Mouse (Mus musculus): ENCODE data around the gene Cd4. TPM values are rescaled to one million over a fixed set of nuclear protein-coding genes. Genes with fewer than 3 reads are reported as not detected.

The Cd4 gene
- polyA plus RNA-seq, 2 experiments, result 0.10 to 0.26 TPM

DNA sequence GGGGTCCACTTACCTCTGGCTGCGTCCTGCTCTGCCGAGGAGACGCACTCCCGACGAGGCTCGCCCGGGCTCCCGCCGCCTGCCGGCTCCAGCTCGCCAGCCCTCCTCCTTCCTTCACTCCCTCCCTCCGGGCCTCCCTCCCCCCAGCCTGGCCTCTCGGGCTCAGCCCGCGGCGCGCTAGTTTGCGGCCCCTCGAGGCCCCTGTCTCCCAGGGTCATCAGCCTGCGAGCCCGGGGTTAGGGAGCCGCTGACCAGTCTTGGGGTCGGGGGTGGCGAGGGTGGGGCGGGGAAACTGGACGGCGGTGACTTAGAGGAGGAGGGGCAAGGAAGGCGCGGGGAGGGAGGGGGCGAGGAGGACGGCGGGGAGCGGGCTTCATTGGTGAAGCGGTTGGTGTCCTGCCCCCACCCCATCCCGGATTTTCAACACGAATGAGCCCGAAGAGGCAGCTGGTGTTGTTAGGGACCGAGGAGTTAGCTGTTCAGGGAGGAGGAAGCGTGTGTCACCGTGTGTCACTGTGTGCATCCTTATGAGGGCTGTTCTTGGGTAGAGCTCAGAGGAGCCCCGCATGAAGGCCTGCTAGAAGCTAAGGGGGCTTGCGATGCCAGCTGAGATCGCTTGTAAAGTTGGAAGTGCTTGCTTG is 24.2 kb downstream of the Cd4 start, which contains the start of gene Gpr162:
Gene Gpr162 (minus strand): TSS at position 326 of the 641 bp plus-strand sequence.
- Histone ChIP-seq H3K27me3 (ENCODE audit: control insufficient read depth, insufficient read depth, low read length) (no peaks in the 10 kb centered on the region), H3K9ac (ENCODE audit: low read depth, low read length, severe bottlenecking) (peak within 1 kb of the TSS; percentile 65), H3K4me1 (ENCODE audit: control insufficient read depth, insufficient read depth, low read length) (peaks cover 17% of the 10 kb centered on the region; the same call in 1 of the 2 replicates), H3K9me3 (ENCODE audit: control insufficient read depth, low read length) (no peaks in the 10 kb centered on the region), H3K27ac (replicated peaks; ENCODE audit: low read depth, low read length) (peak within 1 kb of the TSS; percentile 52; the same call in 1 of the 2 replicates), H3K4me2 (replicated peaks; ENCODE audit: low read depth, low read length, severe bottlenecking) (peak within 1 kb of the TSS; percentile 95), H3K4me3 (replicated peaks; ENCODE audit: low read length) (peak within 1 kb of the TSS; percentile 56), H3K36me3 (ENCODE audit: control insufficient read depth, insufficient read depth, low read length) (0 out of 2 replicates have a peak, but pooled peaks cover 8% of the 10 kb centered on the region)
- ATAC-seq (ENCODE audit: low FRiP score, low read depth) (peak; percentile 73), DNase-seq (ENCODE audit: low spot score) (peak; percentile 60)
- 0 out of 2 replicates have a peak, but pooled peaks have one; percentile 1 for TF ChIP-seq POLR2A (IDR thresholded peaks at IDR 0.05; ENCODE audit: borderline replicate concordance, extremely low read depth, insufficient read depth, insufficient read length)
- WGBS, result under 1% methylated on average over 23 of the region's 43 CpGs

GRCm38 (mm10) chr6:124863125-124863657 is 24.8 kb downstream of the Cd4 start:
- H3K27ac ChIP-seq (replicated peaks; ENCODE audit: low read depth, low read length), result 0 out of 2 replicates have a peak overlapping the region, but pooled peaks have one; percentile 26
- DNase-seq (ENCODE audit: low spot score), result no peak
- H3K36me3 ChIP-seq (ENCODE audit: control insufficient read depth, insufficient read depth, low read length), result 0 out of 2 replicates have a peak, but pooled peaks cover 8% of the 10 kb centered on the region
- H3K9ac ChIP-seq (ENCODE audit: low read depth, low read length, severe bottlenecking), result peak overlapping the region; percentile 65
- 0 out of 2 replicates have a peak, but pooled peaks have one; percentile 0 for TF ChIP-seq POLR2A (IDR thresholded peaks at IDR 0.05; ENCODE audit: borderline replicate concordance, extremely low read depth, insufficient read depth, insufficient read length)
- no peak; the same call in 1 of the 2 replicates for ATAC-seq (ENCODE audit: low FRiP score, low read depth)
- H3K4me2 ChIP-seq (replicated peaks; ENCODE audit: low read depth, low read length, severe bottlenecking), result peak overlapping the region; percentile 95
- no peaks in the 10 kb centered on the region for H3K27me3 ChIP-seq (ENCODE audit: control insufficient read depth, insufficient read depth, low read length)
- H3K4me1 ChIP-seq (ENCODE audit: control insufficient read depth, insufficient read depth, low read length), result peaks cover 23% of the 10 kb centered on the region; the same call in 1 of the 2 replicates
- no peaks in the 10 kb centered on the region for H3K9me3 ChIP-seq (ENCODE audit: control insufficient read depth, low read length)
- peak overlapping the region; percentile 56 for H3K4me3 ChIP-seq (replicated peaks; ENCODE audit: low read length)
- 1% methylated on average over 8 of the region's 16 CpGs for WGBS

DNA sequence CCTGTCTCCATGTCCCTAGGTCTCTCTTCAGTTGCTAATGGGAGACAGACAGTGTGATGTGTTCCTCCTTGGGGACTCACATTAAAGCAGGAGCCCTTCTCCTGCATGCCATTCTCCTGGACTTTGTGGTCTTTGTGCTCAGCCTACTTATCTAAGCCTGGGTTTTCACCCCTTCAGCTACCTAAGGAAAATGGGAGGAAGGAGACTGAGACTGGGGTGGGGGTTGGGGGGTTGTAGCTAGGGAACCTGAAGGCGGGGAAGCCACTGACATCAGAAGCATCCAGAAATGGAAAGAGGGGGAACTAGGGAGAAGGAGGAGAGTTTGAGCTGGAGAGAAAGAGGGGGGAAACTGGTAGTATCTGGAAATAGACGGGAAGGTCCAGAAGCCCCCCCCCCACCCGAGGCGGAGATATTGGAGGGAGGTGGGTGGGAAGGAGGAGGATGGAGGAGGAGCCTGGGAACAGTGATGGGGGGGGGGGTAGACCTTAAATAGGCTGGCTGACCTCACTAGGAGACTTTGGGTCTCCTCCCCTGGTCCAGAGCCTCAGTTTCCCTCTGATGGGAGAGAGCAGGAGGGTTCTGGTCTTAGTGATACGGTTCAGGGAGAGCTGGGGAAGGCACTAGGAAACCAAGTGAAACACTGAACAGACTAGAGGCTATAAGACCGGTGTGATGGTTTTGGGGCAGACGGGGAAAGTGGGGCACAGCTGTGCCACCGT is 25.5 kb downstream of the Cd4 start:
- ATAC-seq (ENCODE audit: low FRiP score, low read depth), result no peak
- H3K4me1 ChIP-seq (ENCODE audit: control insufficient read depth, insufficient read depth, low read length), result peaks cover 26% of the 10 kb centered on the region; the same call in 1 of the 2 replicates
- H3K36me3 ChIP-seq (ENCODE audit: control insufficient read depth, insufficient read depth, low read length), result 0 out of 2 replicates have a peak, but pooled peaks cover 8% of the 10 kb centered on the region
- H3K27ac ChIP-seq (replicated peaks; ENCODE audit: low read depth, low read length), result no peak overlapping the region
- peak overlapping the region; percentile 65 for H3K9ac ChIP-seq (ENCODE audit: low read depth, low read length, severe bottlenecking)
- no peaks in the 10 kb centered on the region for H3K27me3 ChIP-seq (ENCODE audit: control insufficient read depth, insufficient read depth, low read length)
- no peak for DNase-seq (ENCODE audit: low spot score)
- H3K4me2 ChIP-seq (replicated peaks; ENCODE audit: low read depth, low read length, severe bottlenecking), result peak overlapping the region; percentile 95
- TF ChIP-seq POLR2A (IDR thresholded peaks at IDR 0.05; ENCODE audit: borderline replicate concordance, extremely low read depth, insufficient read depth, insufficient read length), result no peak
- WGBS, result 15% methylated on average over 8 of the region's 8 CpGs
- H3K4me3 ChIP-seq (replicated peaks; ENCODE audit: low read length), result peak overlapping the region; percentile 56
- H3K9me3 ChIP-seq (ENCODE audit: control insufficient read depth, low read length), result no peaks in the 10 kb centered on the region

- H3K36me3 ChIP-seq (ENCODE audit: control insufficient read depth, insufficient read depth, low read length), result 0 out of 2 replicates have a peak, but pooled peaks cover 8% of the 10 kb centered on the region
- no peak overlapping the region for H3K27ac ChIP-seq (replicated peaks; ENCODE audit: low read depth, low read length)
- no peaks in the 10 kb centered on the region for H3K27me3 ChIP-seq (ENCODE audit: control insufficient read depth, insufficient read depth, low read length)
- ATAC-seq (ENCODE audit: low FRiP score, low read depth) (no peak), DNase-seq (ENCODE audit: low spot score) (no peak)
- H3K4me1 ChIP-seq (ENCODE audit: control insufficient read depth, insufficient read depth, low read length), result peaks cover 26% of the 10 kb centered on the region; the same call in 1 of the 2 replicates
- WGBS, result 48% methylated on average over 2 of the region's 3 CpGs
- no peak for TF ChIP-seq POLR2A (IDR thresholded peaks at IDR 0.05; ENCODE audit: borderline replicate concordance, extremely low read depth, insufficient read depth, insufficient read length)
- no peak overlapping the region for H3K4me3 ChIP-seq (replicated peaks; ENCODE audit: low read length)
- H3K4me2 ChIP-seq (replicated peaks; ENCODE audit: low read depth, low read length, severe bottlenecking), result no peak overlapping the region
- no peak overlapping the region; the same call in 1 of the 2 replicates for H3K9ac ChIP-seq (ENCODE audit: low read depth, low read length, severe bottlenecking)
- H3K9me3 ChIP-seq (ENCODE audit: control insufficient read depth, low read length), result no peaks in the 10 kb centered on the region
Measured at GRCm38 (mm10) chr6:124861802-124862201, 26.2 kb downstream of the Cd4 start.

DNA sequence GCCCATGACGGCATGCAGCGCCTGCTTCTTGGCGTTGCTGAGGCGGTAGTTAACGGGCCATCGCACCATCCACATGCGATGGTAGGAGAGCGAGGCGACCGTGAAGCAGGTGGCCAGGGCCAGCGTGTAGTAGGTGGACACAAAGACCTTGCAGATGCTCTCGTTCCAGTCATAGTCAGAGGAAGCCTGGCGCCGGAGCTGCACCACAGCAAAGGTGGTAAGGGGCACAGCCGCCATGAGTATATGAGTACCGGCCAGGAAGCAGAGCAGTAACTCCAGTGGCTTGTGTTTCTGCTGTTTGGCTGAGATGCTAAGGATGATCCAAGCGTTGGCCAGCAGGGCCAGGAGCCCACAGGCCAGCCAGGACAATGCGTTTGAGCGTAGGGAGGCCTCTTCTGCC is 26.8 kb downstream of the Cd4 start:
- ATAC-seq (ENCODE audit: low FRiP score, low read depth), result no peak
- Histone ChIP-seq H3K9me3 (ENCODE audit: control insufficient read depth, low read length) (no peaks in the 10 kb centered on the region), H3K9ac (ENCODE audit: low read depth, low read length, severe bottlenecking) (no peak overlapping the region; the same call in 1 of the 2 replicates)

More for the DNA sequence above, 26.8 kb downstream of the Cd4 start:
- H3K4me3 ChIP-seq (replicated peaks; ENCODE audit: low read length), result no peak overlapping the region
- TF ChIP-seq POLR2A (IDR thresholded peaks at IDR 0.05; ENCODE audit: borderline replicate concordance, extremely low read depth, insufficient read depth, insufficient read length), result no peak
- no peak overlapping the region for H3K4me2 ChIP-seq (replicated peaks; ENCODE audit: low read depth, low read length, severe bottlenecking)
- no peak overlapping the region for H3K27ac ChIP-seq (replicated peaks; ENCODE audit: low read depth, low read length)
- 0 out of 2 replicates have a peak, but pooled peaks cover 8% of the 10 kb centered on the region for H3K36me3 ChIP-seq (ENCODE audit: control insufficient read depth, insufficient read depth, low read length)
- DNase-seq (ENCODE audit: low spot score), result no peak
- no peaks in the 10 kb centered on the region for H3K27me3 ChIP-seq (ENCODE audit: control insufficient read depth, insufficient read depth, low read length)
- H3K4me1 ChIP-seq (ENCODE audit: control insufficient read depth, insufficient read depth, low read length), result peaks cover 26% of the 10 kb centered on the region; the same call in 1 of the 2 replicates
- 77% methylated on average over 19 of the region's 19 CpGs for WGBS

Measured in limb, embryonic 14.5 days (tissue).